Mouse (Mus musculus) forebrain, embryonic 15.5 days (tissue): ENCODE data around the gene Hoxa13. TPM values are rescaled to one million over a fixed set of nuclear protein-coding genes. Genes with fewer than 3 reads are reported as not detected.

ENCODE experiments used
- ATAC-seq: fragments of 200-750 bp; cut with Nextera tagmentation; replicated peaks from 2 replicates; pipeline ENCODE4 v1.8.0; 2017; ENCODE audit warnings: mild to moderate bottlenecking, moderate TSS enrichment, moderate library complexity
- H3K27ac ChIP-seq: fragments of 300-500 bp; sonication (generic); replicated peaks from 2 replicates; pipeline ENCODE4 v1.5.1; 2015; ENCODE audit warnings: mild to moderate bottlenecking, inconsistent platforms
- H3K27me3 ChIP-seq: fragments of 300-500 bp; sonication (generic); 2 replicates; pipeline ENCODE4 v1.6.1; 2015; ENCODE audit warnings: inconsistent platforms
- H3K36me3 ChIP-seq: fragments of 300-500 bp; sonication (generic); 2 replicates; pipeline ENCODE4 v1.6.1; 2015; ENCODE audit warnings: mild to moderate bottlenecking, inconsistent platforms
- H3K4me1 ChIP-seq: fragments of 300-500 bp; sonication (generic); 2 replicates; pipeline ENCODE4 v1.6.1; 2015; ENCODE audit warnings: inconsistent platforms
- H3K4me2 ChIP-seq: fragments of 300-500 bp; sonication (generic); replicated peaks from 2 replicates; pipeline ENCODE4 v1.6.1; 2015; ENCODE audit warnings: mild to moderate bottlenecking, inconsistent platforms
- H3K4me3 ChIP-seq: fragments of 300-500 bp; sonication (generic); 2 replicates; pipeline ENCODE4 v1.5.1; 2015; ENCODE audit warnings: mild to moderate bottlenecking, inconsistent platforms
- H3K9ac ChIP-seq: fragments of 300-500 bp; sonication (generic); replicated peaks from 2 replicates; pipeline ENCODE4 v1.6.1; 2015; ENCODE audit warnings: mild to moderate bottlenecking, inconsistent platforms
- H3K9me3 ChIP-seq: fragments of 300-500 bp; sonication (generic); 2 replicates; pipeline ENCODE4 v1.6.1; 2016; ENCODE audit warnings: inconsistent platforms
- WGBS: fragments of 180-500 bp; shearing (Covaris S2); methylation state at CpG from one replicate; pipeline ENCODE4 v1.1.7; 2015; ENCODE audit warnings: mixed read lengths; 5-methylcytosine and 5-hydroxymethylcytosine counted together
- polyA plus RNA-seq: library from polyadenylated mRNA; unstranded; fragments of >200 nt; fragmentation: Nextera tagmentation; extraction: Ambion mirVana; gene quantifications from 2 replicates; pipeline ENCODE4 v1.2.1, GENCODE M21; 2015

Hoxa13 gene
- polyA plus RNA-seq, 1 experiment from 2014 or later = not detected

GRCm38 (mm10) chr6:52214271-52214670, 46.4 kb downstream of the Hoxa13 start:
- H3K4me2 ChIP-seq = no peak overlapping the region
- no peak overlapping the region for H3K4me3 ChIP-seq
- WGBS = 8% methylated on average over 5 of the region's 5 CpGs
- H3K27me3 ChIP-seq = peaks cover 99% of the 10 kb centered on the region
- H3K9ac ChIP-seq = no peak overlapping the region
- H3K9me3 ChIP-seq = no peaks in the 10 kb centered on the region
- H3K36me3 ChIP-seq = no peaks in the 10 kb centered on the region
- ATAC-seq = no peak
- peaks cover 14% of the 10 kb centered on the region for H3K4me1 ChIP-seq
- H3K27ac ChIP-seq = no peak overlapping the region

GRCm38 (mm10) chr6:52213119-52213986, 47.3 kb downstream of the Hoxa13 start, which contains the start of the genes Hoxa3 and Gm28308:
TSS of gene Hoxa3 (minus strand) at chr6:52213336.
TSS of gene Gm28308 (minus strand) at chr6:52213339.
- Histone ChIP-seq H3K27me3 (peaks cover 99% of the 10 kb centered on the region), H3K4me2 (no peak within 1 kb of the TSS), H3K9me3 (no peaks in the 10 kb centered on the region), H3K27ac (no peak within 1 kb of the TSS), H3K4me1 (peaks cover 14% of the 10 kb centered on the region), H3K36me3 (no peaks in the 10 kb centered on the region), H3K9ac (no peak within 1 kb of the TSS), H3K4me3 (no peak within 1 kb of the TSS)
- 3% methylated on average over 38 of the region's 38 CpGs for WGBS
- no peak for ATAC-seq

GRCm38 (mm10) chr6:52212556-52213118, 48.0 kb downstream of the Hoxa13 start:
- H3K9ac ChIP-seq = no peak overlapping the region
- no peaks in the 10 kb centered on the region for H3K9me3 ChIP-seq
- WGBS = under 1% methylated on average over 22 of the region's 22 CpGs
- peaks cover 13% of the 10 kb centered on the region for H3K4me1 ChIP-seq
- H3K36me3 ChIP-seq = no peaks in the 10 kb centered on the region
- no peak overlapping the region for H3K4me3 ChIP-seq
- H3K27me3 ChIP-seq = peaks cover 97% of the 10 kb centered on the region
- H3K4me2 ChIP-seq = no peak overlapping the region
- no peak for ATAC-seq
- H3K27ac ChIP-seq = no peak overlapping the region

GRCm38 (mm10) chr6:52211961-52212360, 48.7 kb downstream of the Hoxa13 start:
- Histone ChIP-seq H3K4me1 (peaks cover 6% of the 10 kb centered on the region), H3K4me2 (no peak overlapping the region), H3K36me3 (no peaks in the 10 kb centered on the region), H3K27me3 (peaks cover 97% of the 10 kb centered on the region), H3K9me3 (no peaks in the 10 kb centered on the region), H3K4me3 (no peak overlapping the region), H3K27ac (no peak overlapping the region), H3K9ac (no peak overlapping the region)
- WGBS = 3% methylated on average over 13 of the region's 13 CpGs
- peak; percentile 51; the same call in 1 of the 2 replicates for ATAC-seq

- Histone ChIP-seq H3K9ac (no peak overlapping the region), H3K27me3 (peaks cover 97% of the 10 kb centered on the region), H3K36me3 (no peaks in the 10 kb centered on the region), H3K4me2 (no peak overlapping the region), H3K9me3 (no peaks in the 10 kb centered on the region), H3K4me1 (0 out of 2 replicates have a peak, but pooled peaks cover 4% of the 10 kb centered on the region), H3K4me3 (no peak overlapping the region), H3K27ac (no peak overlapping the region)
- WGBS = under 1% methylated on average over 37 of the region's 37 CpGs
- ATAC-seq = peak; percentile 43
Observed at GRCm38 (mm10) chr6:52211170-52211935, 49.3 kb downstream of the Hoxa13 start.

- Histone ChIP-seq H3K36me3 (no peaks in the 10 kb centered on the region), H3K27ac (no peak overlapping the region), H3K4me3 (no peak overlapping the region), H3K9me3 (no peaks in the 10 kb centered on the region), H3K4me2 (no peak overlapping the region), H3K9ac (no peak overlapping the region), H3K27me3 (peaks cover 97% of the 10 kb centered on the region), H3K4me1 (0 out of 2 replicates have a peak, but pooled peaks cover 4% of the 10 kb centered on the region)
- WGBS = 6% methylated on average over 12 of the region's 12 CpGs
- no peak for ATAC-seq
Observed at GRCm38 (mm10) chr6:52209685-52210046, 51.0 kb downstream of the Hoxa13 start.

GRCm38 (mm10) chr6:52208868-52209684, 51.6 kb downstream of the Hoxa13 start:
- WGBS = 4% methylated on average over 18 of the region's 18 CpGs

GRCm38 (mm10) chr6:52208072-52208867, 52.4 kb downstream of the Hoxa13 start, which contains the start of gene Hoxa6:
TSS of gene Hoxa6 (minus strand) at chr6:52208722.
- no peaks in the 10 kb centered on the region for H3K9me3 ChIP-seq
- no peak for ATAC-seq
- H3K4me3 ChIP-seq = no peak within 1 kb of the TSS
- H3K36me3 ChIP-seq = no peaks in the 10 kb centered on the region
- H3K4me2 ChIP-seq = no peak within 1 kb of the TSS
- no peak within 1 kb of the TSS for H3K27ac ChIP-seq
- no peak within 1 kb of the TSS for H3K9ac ChIP-seq
- peaks cover 15% of the 10 kb centered on the region for H3K4me1 ChIP-seq
- under 1% methylated on average over 47 of the region's 47 CpGs for WGBS
- H3K27me3 ChIP-seq = peaks cover 97% of the 10 kb centered on the region

More at GRCm38 (mm10) chr6:52208868-52209684, 51.6 kb downstream of the Hoxa13 start:
- no peak overlapping the region for H3K9ac ChIP-seq
- peaks cover 9% of the 10 kb centered on the region for H3K4me1 ChIP-seq
- H3K9me3 ChIP-seq = no peaks in the 10 kb centered on the region
- H3K27ac ChIP-seq = no peak overlapping the region
- no peak for ATAC-seq
- H3K36me3 ChIP-seq = no peaks in the 10 kb centered on the region
- H3K4me2 ChIP-seq = no peak overlapping the region
- peaks cover 97% of the 10 kb centered on the region for H3K27me3 ChIP-seq
- H3K4me3 ChIP-seq = no peak overlapping the region
